Mouse (Mus musculus) olfactory bulb, adult 2 months (tissue): Measurements from ENCODE around the gene Dusp1. TPM values are rescaled to one million over a fixed set of nuclear protein-coding genes. Genes with fewer than 3 reads are reported as not detected.

Experiments used
- H3K27ac ChIP-seq: fragments of 200-500 bp; 2 replicates; pipeline ENCODE4 v1.5.1; 2012; ENCODE audit warnings: low read depth, low read length; ENCODE audit not compliant: insufficient read depth
- H3K4me1 ChIP-seq: fragments of 200-500 bp; 2 replicates; pipeline ENCODE4 v1.6.1; 2012; ENCODE audit warnings: low read length; ENCODE audit not compliant: control insufficient read depth, insufficient read depth
- H3K4me3 ChIP-seq: fragments of 200-500 bp; 2 replicates; pipeline ENCODE4 v1.5.1; 2012; ENCODE audit warnings: mild to moderate bottlenecking, low read depth, low read length, moderate library complexity; ENCODE audit not compliant: insufficient read depth
- CTCF ChIP-seq: fragments of 200-500 bp; IDR thresholded peaks from 2 replicates; pipeline ENCODE4 v1.5.1; 2012; ENCODE audit warnings: low read depth, mild to moderate bottlenecking, low read length, moderate library complexity; ENCODE audit not compliant: insufficient read depth
- POLR2A ChIP-seq: fragments of 200-500 bp; IDR thresholded peaks from 2 replicates; pipeline ENCODE4 v1.6.1; 2012; ENCODE audit warnings: mild to moderate bottlenecking, low read depth, low read length, moderate library complexity; ENCODE audit not compliant: insufficient read depth
- WGBS: fragments of 180-500 bp; shearing (Covaris S2); methylation state at CpG from one replicate; pipeline ENCODE4 v1.1.7; 2018; 5-methylcytosine and 5-hydroxymethylcytosine counted together
- polyA plus RNA-seq: library from polyadenylated mRNA; stranded (reverse); fragments of >200 nt; gene quantifications from 2 replicates; pipeline ENCODE4 v1.2.4, GENCODE M21; 2012; ENCODE audit warnings: low replicate concordance; ENCODE audit not compliant: missing spikeins, insufficient read depth, insufficient read length

Dusp1 gene
- polyA plus RNA-seq, 1 experiment: not detected

DNA sequence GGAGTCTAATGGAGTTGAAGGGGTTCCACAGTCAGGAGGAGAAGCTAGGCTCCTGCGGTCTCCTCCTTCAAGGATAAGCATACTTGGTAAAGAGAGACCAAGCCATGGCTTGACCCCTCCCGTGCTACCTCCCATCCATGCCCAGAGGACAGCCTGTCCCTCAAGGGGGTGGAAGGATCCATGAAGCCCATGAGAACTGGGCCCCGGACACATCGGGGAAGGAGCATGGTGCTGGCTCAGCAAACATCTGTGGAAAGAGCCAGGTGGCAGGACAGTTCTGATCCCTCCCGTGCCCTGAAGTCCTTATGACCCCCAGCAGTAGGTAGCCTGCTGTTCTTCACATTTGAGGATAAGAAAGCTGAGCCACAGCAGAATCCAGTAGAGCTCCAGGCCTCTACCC, 98.5 kb downstream of the Dusp1 start:
- H3K4me3 ChIP-seq: no peak overlapping the region
- TF ChIP-seq CTCF (no peak), POLR2A (no peak)
- WGBS: 92% methylated on average over 5 of the region's 5 CpGs
- H3K4me1 ChIP-seq: peaks cover 3% of the 10 kb centered on the region; the same call in 1 of the 2 replicates
- H3K27ac ChIP-seq: no peak overlapping the region

- no peak overlapping the region for H3K27ac ChIP-seq
- H3K4me3 ChIP-seq: no peak overlapping the region
- 29% methylated on average over 12 of the region's 12 CpGs for WGBS
Observed at GRCm38 (mm10) chr17:26462634-26463170, 99.2 kb downstream of the Dusp1 start.

DNA sequence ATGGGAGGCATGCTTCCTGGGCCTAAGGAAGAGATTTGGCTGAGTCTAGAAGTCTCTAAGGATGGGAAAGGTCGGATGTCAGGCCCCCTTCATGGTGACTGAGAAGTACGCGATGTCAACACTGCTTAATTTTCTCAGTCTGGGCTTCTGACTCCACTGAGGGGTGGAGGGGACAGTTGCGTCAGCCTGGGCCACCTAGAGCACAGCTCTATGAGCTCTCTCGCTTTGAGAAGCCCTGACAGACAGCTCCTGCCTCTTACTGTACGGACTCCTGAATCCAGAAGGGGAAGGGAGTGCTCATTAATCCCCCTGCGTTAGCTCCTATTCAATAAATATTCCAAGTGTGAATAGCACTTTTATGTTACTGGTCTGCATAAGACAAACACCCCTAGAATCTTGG, 103.9 kb downstream of the Dusp1 start:
- H3K27ac ChIP-seq: no peak overlapping the region
- 74% methylated on average over 7 of the region's 7 CpGs for WGBS
- TF ChIP-seq POLR2A (no peak), CTCF (no peak)
- H3K4me3 ChIP-seq: no peak overlapping the region
- H3K4me1 ChIP-seq: peaks cover 14% of the 10 kb centered on the region

More at GRCm38 (mm10) chr17:26462634-26463170, 99.2 kb downstream of the Dusp1 start:
- TF ChIP-seq POLR2A: no peak
- peak; percentile 70 for TF ChIP-seq CTCF
- H3K4me1 ChIP-seq: peaks cover 5% of the 10 kb centered on the region; the same call in 1 of the 2 replicates

DNA sequence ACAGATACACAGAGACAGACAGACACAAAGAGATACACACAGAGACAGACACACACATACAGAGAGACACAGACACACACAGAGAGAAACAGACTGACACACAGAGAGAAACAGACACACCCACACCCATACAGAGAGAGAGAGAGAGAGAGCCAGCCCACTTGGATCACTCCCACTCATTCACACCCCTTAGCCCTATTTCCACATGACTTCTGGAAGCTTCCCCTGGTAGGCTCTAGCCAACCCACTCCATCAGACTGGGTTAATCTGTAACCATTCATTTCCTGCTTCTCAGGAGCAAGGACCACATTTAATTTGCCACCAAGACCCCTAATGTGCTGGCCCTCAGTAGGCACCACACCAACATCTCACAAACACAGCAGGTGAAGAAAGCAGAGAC, 104.4 kb downstream of the Dusp1 start:
- H3K27ac ChIP-seq: no peak overlapping the region
- H3K4me1 ChIP-seq: peaks cover 14% of the 10 kb centered on the region
- no peak overlapping the region for H3K4me3 ChIP-seq
- TF ChIP-seq CTCF: no peak
- no peak for TF ChIP-seq POLR2A

Other genes with a start within 250 kb of the Dusp1 start
- gene Neurl1b, start 147.3 kb downstream of the Dusp1 start, polyA plus RNA-seq: not detected in 2 replicates
- not detected in 2 replicates for gene Ergic1, start 639 bp downstream of the Dusp1 start, polyA plus RNA-seq
- not detected in 2 replicates for gene Atp6v0e, start 101.1 kb upstream of the Dusp1 start, polyA plus RNA-seq
- gene Crebrf, start 153.5 kb upstream of the Dusp1 start, polyA plus RNA-seq: not detected in 2 replicates
- gene Bnip1, start 218.9 kb upstream of the Dusp1 start, polyA plus RNA-seq: not detected in 2 replicates